Mouse (Mus musculus): ENCODE results near the gene Kdm4b. TPM values are rescaled to one million over a fixed set of nuclear protein-coding genes. Genes with fewer than 3 reads are reported as not detected.

The Kdm4b gene
- total RNA-seq, 1 experiment from 2014 or later, result 27.2 TPM

GRCm38 (mm10) chr17:56337190-56337589 is 11.3 kb downstream of the Kdm4b start:
- peak; percentile 55 for ATAC-seq (ENCODE audit: extremely low read depth, insufficient number of reproducible peaks, low FRiP score, poor library complexity, severe bottlenecking)

- no peak for ATAC-seq (ENCODE audit: extremely low read depth, insufficient number of reproducible peaks, low FRiP score, poor library complexity, severe bottlenecking)
Measured at GRCm38 (mm10) chr17:56337791-56338190, 11.9 kb downstream of the Kdm4b start.

GRCm38 (mm10) chr17:56338909-56339308 is 13.0 kb downstream of the Kdm4b start:
- peak; percentile 61 for ATAC-seq (ENCODE audit: extremely low read depth, insufficient number of reproducible peaks, low FRiP score, poor library complexity, severe bottlenecking)

- no peak for ATAC-seq (ENCODE audit: extremely low read depth, insufficient number of reproducible peaks, low FRiP score, poor library complexity, severe bottlenecking)
Measured at GRCm38 (mm10) chr17:56340717-56341116, 14.9 kb downstream of the Kdm4b start.

GRCm38 (mm10) chr17:56343466-56343865 is 17.6 kb downstream of the Kdm4b start:
- ATAC-seq (ENCODE audit: extremely low read depth, insufficient number of reproducible peaks, low FRiP score, poor library complexity, severe bottlenecking), result no peak

GRCm38 (mm10) chr17:56345364-56345763 is 19.5 kb downstream of the Kdm4b start:
- no peak for ATAC-seq (ENCODE audit: extremely low read depth, insufficient number of reproducible peaks, low FRiP score, poor library complexity, severe bottlenecking)

- ATAC-seq (ENCODE audit: extremely low read depth, insufficient number of reproducible peaks, low FRiP score, poor library complexity, severe bottlenecking), result no peak
Measured at GRCm38 (mm10) chr17:56348128-56348527, 22.3 kb downstream of the Kdm4b start.

GRCm38 (mm10) chr17:56348586-56348985 is 22.7 kb downstream of the Kdm4b start:
- ATAC-seq (ENCODE audit: extremely low read depth, insufficient number of reproducible peaks, low FRiP score, poor library complexity, severe bottlenecking), result no peak

- peak; percentile 80 for ATAC-seq (ENCODE audit: extremely low read depth, insufficient number of reproducible peaks, low FRiP score, poor library complexity, severe bottlenecking)
Measured at GRCm38 (mm10) chr17:56350694-56351093, 24.8 kb downstream of the Kdm4b start.

GRCm38 (mm10) chr17:56356921-56357885 is 31.3 kb downstream of the Kdm4b start:
- peak; percentile 64 for ATAC-seq (ENCODE audit: extremely low read depth, insufficient number of reproducible peaks, low FRiP score, poor library complexity, severe bottlenecking)

GRCm38 (mm10) chr17:56359183-56359725 is 33.4 kb downstream of the Kdm4b start:
- ATAC-seq (ENCODE audit: extremely low read depth, insufficient number of reproducible peaks, low FRiP score, poor library complexity, severe bottlenecking), result no peak

GRCm38 (mm10) chr17:56359864-56360263 is 34.0 kb downstream of the Kdm4b start:
- no peak for ATAC-seq (ENCODE audit: extremely low read depth, insufficient number of reproducible peaks, low FRiP score, poor library complexity, severe bottlenecking)

- ATAC-seq (ENCODE audit: extremely low read depth, insufficient number of reproducible peaks, low FRiP score, poor library complexity, severe bottlenecking), result no peak
Measured at GRCm38 (mm10) chr17:56360451-56360850, 34.6 kb downstream of the Kdm4b start.

GRCm38 (mm10) chr17:56361542-56361941 is 35.7 kb downstream of the Kdm4b start:
- ATAC-seq (ENCODE audit: extremely low read depth, insufficient number of reproducible peaks, low FRiP score, poor library complexity, severe bottlenecking), result no peak

- no peak for ATAC-seq (ENCODE audit: extremely low read depth, insufficient number of reproducible peaks, low FRiP score, poor library complexity, severe bottlenecking)
Measured at GRCm38 (mm10) chr17:56365791-56366673, 40.2 kb downstream of the Kdm4b start.

- ATAC-seq (ENCODE audit: extremely low read depth, insufficient number of reproducible peaks, low FRiP score, poor library complexity, severe bottlenecking), result no peak
Measured at GRCm38 (mm10) chr17:56368291-56368790, 42.5 kb downstream of the Kdm4b start.

GRCm38 (mm10) chr17:56370090-56370489 is 44.2 kb downstream of the Kdm4b start:
- no peak for ATAC-seq (ENCODE audit: extremely low read depth, insufficient number of reproducible peaks, low FRiP score, poor library complexity, severe bottlenecking)

- ATAC-seq (ENCODE audit: extremely low read depth, insufficient number of reproducible peaks, low FRiP score, poor library complexity, severe bottlenecking), result no peak
Measured at GRCm38 (mm10) chr17:56371029-56371660, 45.3 kb downstream of the Kdm4b start.

- no peak for ATAC-seq (ENCODE audit: extremely low read depth, insufficient number of reproducible peaks, low FRiP score, poor library complexity, severe bottlenecking)
Measured at GRCm38 (mm10) chr17:56372109-56372508, 46.2 kb downstream of the Kdm4b start.

Data from neutrophil, adult 5-6 weeks (primary cell).